Mouse (Mus musculus) cerebellum, adult 11 months (tissue): ENCODE results near the gene Hist1h2bp.
"Not testable (repeated sequence)": the region's sequence is repeated elsewhere in the genome, so short reads cannot be mapped to it uniquely, and the experiment has no call there.

Experiments used
- DNase-seq: peaks from one replicate; pipeline ENCODE4 v3.0.0; 2022

Hist1h2bp gene

GRCm38 (mm10) chr13:21786899-21787629, at the start of gene Hist1h2bp, which contains the start of gene Hist1h2an:
Gene Hist1h2bp, plus strand, starts transcription at chr13:21787461.
Gene Hist1h2an, minus strand, starts transcription at chr13:21787218.
- DNase-seq, result peak; percentile 86

- DNase-seq, result no peak
Observed at GRCm38 (mm10) chr13:21745006-21745405, 42.3 kb upstream of the Hist1h2bp start.

- DNase-seq, result no peak
Observed at GRCm38 (mm10) chr13:21749387-21750158, 37.7 kb upstream of the Hist1h2bp start.

GRCm38 (mm10) chr13:21750159-21751017, 36.9 kb upstream of the Hist1h2bp start, which contains the start of gene Hist1h4k:
Gene Hist1h4k, minus strand, starts transcription at chr13:21750505.
- peak; percentile 95 for DNase-seq

DNA sequence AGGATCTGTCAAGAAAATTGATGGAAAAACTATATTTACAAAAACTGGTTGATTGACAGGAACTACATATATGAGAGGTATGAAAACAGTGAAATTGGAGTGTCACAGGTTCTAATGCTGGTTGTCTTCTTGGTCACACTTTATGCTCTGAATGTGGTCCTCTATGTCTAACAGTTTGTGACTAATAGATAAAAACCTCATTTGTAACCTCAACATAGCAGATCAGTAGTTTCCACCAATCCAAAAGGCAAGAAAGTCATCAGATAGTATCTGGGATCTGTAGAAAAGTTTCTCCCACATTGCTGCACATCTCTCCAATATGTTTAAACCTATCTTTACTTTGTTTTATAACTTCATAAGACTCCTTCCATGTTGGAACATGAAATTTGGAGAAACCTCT, 35.8 kb upstream of the Hist1h2bp start:
- no peak for DNase-seq

GRCm38 (mm10) chr13:21751827-21752226, 35.4 kb upstream of the Hist1h2bp start:
- no peak for DNase-seq

DNA sequence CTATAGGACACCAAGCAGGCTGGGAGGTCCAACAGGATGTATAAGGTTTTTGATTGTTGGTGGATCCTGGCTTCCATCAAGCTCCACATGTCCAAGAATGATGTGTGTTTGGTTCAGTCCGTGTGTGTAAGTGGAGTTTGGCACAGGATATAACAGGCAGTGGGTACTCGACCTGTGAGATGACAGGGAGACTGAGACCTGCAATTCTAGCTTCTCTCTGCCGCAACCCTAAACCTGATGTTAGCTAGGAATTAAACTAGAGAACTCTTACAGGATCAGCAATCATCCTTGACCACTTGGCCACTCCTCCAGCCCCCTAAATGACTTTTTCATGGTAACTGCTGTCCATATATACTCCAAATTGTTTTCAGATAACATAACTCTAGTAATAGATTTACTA, 34.9 kb upstream of the Hist1h2bp start:
- no peak for DNase-seq

DNA sequence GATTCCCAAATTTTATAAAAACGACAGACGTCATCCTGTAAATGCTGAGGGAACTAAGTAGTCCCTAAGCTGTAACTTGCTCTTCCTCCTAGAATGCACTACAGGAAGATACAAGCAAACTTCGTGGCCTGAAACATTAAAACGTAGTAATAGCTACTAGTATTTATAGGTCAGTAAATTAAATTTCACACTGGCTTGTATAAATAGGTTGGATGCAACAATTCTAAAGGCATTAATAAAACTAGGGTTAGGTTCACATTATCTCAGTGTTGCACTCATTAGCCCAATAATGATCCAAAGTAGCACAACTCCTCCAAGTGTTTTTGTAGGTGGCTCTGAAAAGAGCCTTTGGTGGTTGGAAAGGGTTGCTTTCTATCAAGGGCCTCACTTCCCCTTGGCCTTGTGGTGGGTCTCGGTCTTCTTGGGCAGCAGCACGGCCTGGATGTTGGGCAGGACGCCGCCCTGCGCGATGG, 34.2 kb upstream of the Hist1h2bp start:
- DNase-seq, result no peak

GRCm38 (mm10) chr13:21753524-21754285, 33.6 kb upstream of the Hist1h2bp start, which contains the start of the genes Hist1h2ak and Hist1h2bn:
Gene Hist1h2ak, minus strand, starts transcription at chr13:21753827.
Gene Hist1h2bn, plus strand, starts transcription at chr13:21754123.
- peak; percentile 58 for DNase-seq

GRCm38 (mm10) chr13:21754294-21755001, 32.8 kb upstream of the Hist1h2bp start:
- DNase-seq, result not testable (repeated sequence)

DNA sequence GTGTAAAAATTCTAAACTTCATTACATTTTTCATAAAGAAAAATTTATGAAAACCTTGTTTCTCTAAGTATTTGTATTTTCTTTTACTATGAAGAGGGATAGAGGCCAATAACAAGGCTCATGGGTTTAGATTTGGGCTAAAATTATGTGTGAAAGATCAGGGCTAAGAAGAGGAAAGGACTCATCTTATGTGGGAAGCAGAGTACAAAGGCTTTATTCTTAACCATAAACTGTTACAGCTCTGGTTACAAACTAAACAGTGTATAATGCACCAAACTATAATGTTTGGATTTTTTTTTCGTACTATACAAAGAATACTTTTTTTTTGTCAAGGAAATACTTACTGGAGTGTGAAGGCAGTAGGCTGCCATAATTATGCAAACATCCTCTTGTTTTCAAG, 31.6 kb upstream of the Hist1h2bp start:
- no peak for DNase-seq

DNA sequence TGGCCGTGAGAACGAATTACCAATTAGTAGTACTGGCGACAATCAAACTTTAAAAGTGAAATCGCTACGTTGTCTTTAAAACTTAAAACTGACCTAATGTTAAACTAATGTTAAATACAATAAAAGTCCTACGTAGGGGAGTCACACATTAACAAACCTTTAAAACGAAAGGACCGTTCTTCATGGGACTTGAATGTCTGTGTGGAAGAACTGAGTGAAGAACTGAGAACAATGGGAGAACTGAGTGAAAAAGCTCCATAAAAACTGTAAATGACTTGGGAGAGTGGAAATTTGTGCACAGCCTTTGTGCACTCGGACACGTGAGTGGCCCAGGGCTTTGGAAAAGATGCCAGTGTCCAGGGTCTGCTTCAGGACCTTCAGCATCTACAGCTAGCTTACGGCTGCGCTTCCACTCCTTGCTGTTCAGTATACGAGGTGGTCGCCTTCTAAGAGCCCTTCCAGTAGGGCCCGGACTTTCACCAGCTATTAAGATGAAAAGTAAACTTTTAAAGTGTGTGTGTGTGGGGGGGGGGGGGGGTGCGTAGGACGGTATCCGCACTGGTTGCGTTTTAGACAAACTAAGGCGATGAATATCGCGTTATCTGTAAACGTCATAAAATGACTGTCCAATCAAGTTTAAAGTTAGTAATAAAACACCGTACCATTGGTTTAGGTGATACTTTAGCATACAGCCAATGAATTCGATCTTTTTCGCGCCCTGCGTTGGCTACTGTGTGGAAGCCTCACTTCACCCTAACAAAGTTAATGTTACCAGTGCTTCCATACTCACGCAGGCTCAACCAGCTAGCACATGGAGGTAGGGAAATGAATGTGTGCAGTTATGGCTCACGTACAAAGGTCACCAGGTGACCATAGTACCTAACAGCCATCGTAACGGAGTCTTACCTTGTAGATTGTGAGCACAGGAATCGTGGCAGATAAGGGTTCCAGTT, 8.2 kb upstream of the Hist1h2bp start:
- peak; percentile 57 for DNase-seq

DNA sequence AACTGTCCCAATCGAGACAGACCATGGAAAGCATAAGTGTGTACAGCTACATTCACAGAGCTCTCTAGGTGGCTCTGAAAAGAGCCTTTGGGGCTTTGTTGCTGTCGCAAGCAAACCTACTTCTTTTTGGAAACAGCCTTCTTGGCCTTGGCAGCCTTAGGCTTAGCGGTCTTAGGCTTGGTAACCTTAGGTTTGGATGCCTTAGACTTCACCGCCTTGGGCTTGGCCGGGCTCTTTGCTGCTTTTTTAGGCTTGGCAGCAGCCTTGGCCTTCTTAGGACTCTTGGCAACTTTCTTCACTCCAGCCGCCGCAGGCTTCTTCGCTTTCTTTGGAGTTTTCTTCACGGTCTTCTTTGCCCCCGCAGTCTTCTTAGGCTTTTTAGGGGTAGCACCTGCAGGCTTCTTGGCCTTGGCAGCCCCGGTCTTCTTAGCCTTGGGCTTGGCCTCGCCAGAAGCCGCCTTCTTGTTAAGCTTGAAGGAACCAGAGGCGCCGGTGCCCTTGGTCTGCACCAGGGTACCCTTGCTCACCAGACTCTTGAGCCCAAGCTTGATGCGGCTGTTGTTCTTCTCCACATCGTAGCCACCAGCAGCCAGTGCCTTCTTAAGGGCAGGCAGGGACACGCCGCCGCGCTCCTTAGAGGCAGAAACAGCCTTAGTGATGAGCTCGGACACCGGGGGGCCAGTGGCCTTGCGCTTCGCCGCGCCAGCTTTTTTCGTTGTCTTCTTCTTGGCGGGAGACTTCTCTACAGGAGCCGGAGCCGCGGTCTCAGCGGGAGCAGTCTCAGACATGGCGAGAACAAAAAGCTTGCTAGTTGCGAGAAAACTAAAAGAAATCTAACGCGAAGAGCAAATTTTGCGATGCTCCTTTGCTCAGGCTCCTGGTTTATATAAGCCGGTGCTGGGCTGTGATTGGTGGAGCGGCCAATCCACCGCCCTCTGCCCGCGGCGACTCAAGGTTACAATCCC, 7.2 kb upstream of the Hist1h2bp start, which contains the start of gene Hist1h1b:
Gene Hist1h1b, minus strand, starts transcription at position 859 of the 965 bp plus-strand sequence.
- peak; percentile 72 for DNase-seq

GRCm38 (mm10) chr13:21781021-21781555, 6.2 kb upstream of the Hist1h2bp start:
- DNase-seq, result no peak

GRCm38 (mm10) chr13:21781639-21782038, 5.6 kb upstream of the Hist1h2bp start:
- DNase-seq, result no peak

GRCm38 (mm10) chr13:21782361-21783254, 4.7 kb upstream of the Hist1h2bp start:
- DNase-seq, result peak; percentile 24

- peak; percentile 49 for DNase-seq
Observed at GRCm38 (mm10) chr13:21783255-21783617, 4.0 kb upstream of the Hist1h2bp start, which contains the start of gene Hist1h3i. Gene Hist1h3i, minus strand, starts transcription at chr13:21783370.
